Mouse (Mus musculus): ENCODE results near the gene Gm12355. TPM values are rescaled to one million over a fixed set of nuclear protein-coding genes. Genes with fewer than 3 reads are reported as not detected.
A peak's percentile ranks its signal among the peaks of the same experiment; 100 is the strongest.

Gene Gm12355
- polyA plus RNA-seq, 1 experiment, result 0.44 TPM

GRCm38 (mm10) chr11:98586087-98586891 lies 39.2 kb downstream of the Gm12355 start:
- Histone ChIP-seq H3K4me2 (ENCODE audit: low read depth) (peak overlapping the region; percentile 93), H3ac (ENCODE audit: control insufficient read depth, insufficient read length) (peak overlapping the region; percentile 83), H3K27me3 (ENCODE audit: control insufficient read depth, insufficient read depth, insufficient read length) (peaks cover 8% of the 10 kb centered on the region), H3K4me3 (peak overlapping the region; percentile 77), H3K79me2 (ENCODE audit: control insufficient read depth, insufficient read depth) (peaks cover 20% of the 10 kb centered on the region), H3K36me3 (ENCODE audit: control insufficient read depth, insufficient read depth) (peaks cover 7% of the 10 kb centered on the region)
- no peak for TF ChIP-seq REST (IDR thresholded peaks at IDR 0.05; ENCODE audit: insufficient read depth, insufficient read length)
- no peak for TF ChIP-seq SRF (IDR thresholded peaks at IDR 0.05; ENCODE audit: control insufficient read depth, insufficient read length, low read depth)
- TF ChIP-seq TCF3 (IDR thresholded peaks at IDR 0.05; ENCODE audit: insufficient read length, low read depth), result no peak

DNA sequence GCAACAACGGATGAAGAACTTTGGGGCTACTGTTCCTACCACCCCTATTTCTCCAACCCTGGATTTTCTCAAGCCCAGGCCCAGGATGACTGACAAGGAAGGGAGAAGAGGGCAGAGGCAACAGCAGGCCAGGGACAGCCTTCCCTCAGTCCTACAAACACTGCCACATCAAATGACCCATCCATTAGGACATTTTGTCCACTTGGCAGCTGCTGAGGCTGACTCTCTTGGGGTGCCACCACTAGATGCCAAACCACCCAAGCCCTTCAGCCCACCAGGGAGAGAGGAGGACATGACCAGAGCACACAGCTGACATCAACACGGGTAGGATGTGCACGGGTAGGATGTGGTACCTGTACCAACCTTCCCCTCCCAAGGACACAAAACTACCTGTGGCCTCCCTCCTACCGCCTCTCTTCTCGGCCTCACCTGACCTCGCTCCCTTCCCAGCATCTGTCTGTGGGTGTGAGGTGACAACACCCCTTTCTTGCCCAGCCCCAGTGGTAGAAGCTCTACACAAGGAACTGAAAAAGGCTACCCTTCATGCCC lies 40.8 kb downstream of the Gm12355 start:
- Histone ChIP-seq H3K27me3 (ENCODE audit: control insufficient read depth, insufficient read depth, insufficient read length) (no peaks in the 10 kb centered on the region), H3K36me3 (ENCODE audit: control insufficient read depth, insufficient read depth) (peaks cover 7% of the 10 kb centered on the region), H3K79me2 (ENCODE audit: control insufficient read depth, insufficient read depth) (peaks cover 20% of the 10 kb centered on the region), H3K4me3 (no peak overlapping the region), H3K4me2 (ENCODE audit: low read depth) (no peak overlapping the region), H3ac (ENCODE audit: control insufficient read depth, insufficient read length) (no peak overlapping the region)
- TF ChIP-seq SRF (IDR thresholded peaks at IDR 0.05; ENCODE audit: control insufficient read depth, insufficient read length, low read depth), result no peak
- no peak for TF ChIP-seq CEBPB (IDR thresholded peaks at IDR 0.05; ENCODE audit: insufficient read depth, poor library complexity, severe bottlenecking)
- no peak for TF ChIP-seq E2F4 (IDR thresholded peaks at IDR 0.05; ENCODE audit: insufficient read depth)
- no peak for TF ChIP-seq TCF3 (IDR thresholded peaks at IDR 0.05; ENCODE audit: insufficient read length, low read depth)
- no peak for TF ChIP-seq MYOG (IDR thresholded peaks at IDR 0.05; ENCODE audit: control insufficient read depth in 1 of 3, insufficient read depth in 1 of 3, insufficient read length in 2 of 3, low read depth in 2 of 3)
- TF ChIP-seq TCF12 (IDR thresholded peaks at IDR 0.05; ENCODE audit: insufficient read depth, poor library complexity, severe bottlenecking), result no peak
- TF ChIP-seq POLR2A (IDR thresholded peaks at IDR 0.05; ENCODE audit: insufficient read length, low read depth), result no peak
- no peak for TF ChIP-seq MAX (IDR thresholded peaks at IDR 0.05; ENCODE audit: low read depth)
- no peak for TF ChIP-seq MYOD1 (IDR thresholded peaks at IDR 0.05; ENCODE audit: control insufficient read depth in 1 of 3, insufficient read length in 2 of 3, low read depth in 2 of 3)
- no peak for TF ChIP-seq POLR2AphosphoS2 (IDR thresholded peaks at IDR 0.05; ENCODE audit: insufficient read length, low read depth)
- TF ChIP-seq USF1 (IDR thresholded peaks at IDR 0.05; ENCODE audit: low read depth), result no peak
- no peak for TF ChIP-seq REST (IDR thresholded peaks at IDR 0.05; ENCODE audit: insufficient read depth, insufficient read length)

DNA sequence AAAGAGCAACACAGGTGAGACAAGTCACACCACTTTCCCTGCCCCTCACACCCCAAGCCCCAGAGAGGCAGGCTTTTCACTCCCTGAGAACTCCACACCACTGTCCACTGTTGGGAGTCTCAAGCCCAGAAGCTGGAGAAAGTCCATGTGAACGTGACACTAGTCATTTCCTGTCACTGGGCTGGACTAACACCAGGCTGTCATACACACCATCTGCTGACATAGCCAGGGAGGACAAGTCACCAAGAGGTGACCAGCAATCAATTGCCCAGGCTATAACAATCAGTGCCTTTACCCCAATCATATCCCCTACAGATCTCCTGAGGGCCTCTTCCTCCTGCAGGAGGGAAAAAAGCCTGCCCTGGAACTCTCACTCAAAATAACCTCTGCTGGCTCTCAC lies 41.3 kb downstream of the Gm12355 start:
- Histone ChIP-seq H3K36me3 (ENCODE audit: control insufficient read depth, insufficient read depth) (peaks cover 7% of the 10 kb centered on the region), H3K4me2 (ENCODE audit: low read depth) (no peak overlapping the region), H3K27me3 (ENCODE audit: control insufficient read depth, insufficient read depth, insufficient read length) (no peaks in the 10 kb centered on the region), H3K4me3 (no peak overlapping the region), H3ac (ENCODE audit: control insufficient read depth, insufficient read length) (no peak overlapping the region), H3K79me2 (ENCODE audit: control insufficient read depth, insufficient read depth) (peaks cover 20% of the 10 kb centered on the region)
- no peak for TF ChIP-seq REST (IDR thresholded peaks at IDR 0.05; ENCODE audit: insufficient read depth, insufficient read length)
- TF ChIP-seq POLR2AphosphoS2 (IDR thresholded peaks at IDR 0.05; ENCODE audit: insufficient read length, low read depth), result no peak
- TF ChIP-seq POLR2A (IDR thresholded peaks at IDR 0.05; ENCODE audit: insufficient read length, low read depth), result no peak
- no peak for TF ChIP-seq TCF3 (IDR thresholded peaks at IDR 0.05; ENCODE audit: insufficient read length, low read depth)
- no peak for TF ChIP-seq SRF (IDR thresholded peaks at IDR 0.05; ENCODE audit: control insufficient read depth, insufficient read length, low read depth)
- TF ChIP-seq MYOG (IDR thresholded peaks at IDR 0.05; ENCODE audit: control insufficient read depth in 1 of 3, insufficient read depth in 1 of 3, insufficient read length in 2 of 3, low read depth in 2 of 3), result no peak
- TF ChIP-seq USF1 (IDR thresholded peaks at IDR 0.05; ENCODE audit: low read depth), result no peak
- TF ChIP-seq MYOD1 (IDR thresholded peaks at IDR 0.05; ENCODE audit: control insufficient read depth in 1 of 3, insufficient read length in 2 of 3, low read depth in 2 of 3), result no peak
- TF ChIP-seq TCF12 (IDR thresholded peaks at IDR 0.05; ENCODE audit: insufficient read depth, poor library complexity, severe bottlenecking), result no peak
- TF ChIP-seq MAX (IDR thresholded peaks at IDR 0.05; ENCODE audit: low read depth), result no peak
- no peak for TF ChIP-seq E2F4 (IDR thresholded peaks at IDR 0.05; ENCODE audit: insufficient read depth)
- TF ChIP-seq CEBPB (IDR thresholded peaks at IDR 0.05; ENCODE audit: insufficient read depth, poor library complexity, severe bottlenecking), result no peak

- Histone ChIP-seq H3K4me2 (ENCODE audit: low read depth) (no peak overlapping the region), H3K4me3 (no peak overlapping the region), H3ac (ENCODE audit: control insufficient read depth, insufficient read length) (no peak overlapping the region), H3K27me3 (ENCODE audit: control insufficient read depth, insufficient read depth, insufficient read length) (no peaks in the 10 kb centered on the region), H3K79me2 (ENCODE audit: control insufficient read depth, insufficient read depth) (peaks cover 20% of the 10 kb centered on the region), H3K36me3 (ENCODE audit: control insufficient read depth, insufficient read depth) (peaks cover 7% of the 10 kb centered on the region)
- TF ChIP-seq CEBPB (IDR thresholded peaks at IDR 0.05; ENCODE audit: insufficient read depth, poor library complexity, severe bottlenecking) (no peak), E2F4 (IDR thresholded peaks at IDR 0.05; ENCODE audit: insufficient read depth) (no peak), TCF12 (IDR thresholded peaks at IDR 0.05; ENCODE audit: insufficient read depth, poor library complexity, severe bottlenecking) (no peak), TCF3 (IDR thresholded peaks at IDR 0.05; ENCODE audit: insufficient read length, low read depth) (no peak), USF1 (IDR thresholded peaks at IDR 0.05; ENCODE audit: low read depth) (no peak), POLR2AphosphoS2 (IDR thresholded peaks at IDR 0.05; ENCODE audit: insufficient read length, low read depth) (no peak), MYOG (IDR thresholded peaks at IDR 0.05; ENCODE audit: control insufficient read depth in 1 of 3, insufficient read depth in 1 of 3, insufficient read length in 2 of 3, low read depth in 2 of 3) (no peak), SRF (IDR thresholded peaks at IDR 0.05; ENCODE audit: control insufficient read depth, insufficient read length, low read depth) (no peak), REST (IDR thresholded peaks at IDR 0.05; ENCODE audit: insufficient read depth, insufficient read length) (no peak), MYOD1 (IDR thresholded peaks at IDR 0.05; ENCODE audit: control insufficient read depth in 1 of 3, insufficient read length in 2 of 3, low read depth in 2 of 3) (no peak), MAX (IDR thresholded peaks at IDR 0.05; ENCODE audit: low read depth) (no peak), POLR2A (IDR thresholded peaks at IDR 0.05; ENCODE audit: insufficient read length, low read depth) (no peak)
These were observed 41.9 kb downstream of the Gm12355 start for GRCm38 (mm10) chr11:98583571-98583970.
